Mouse (Mus musculus) spleen, adult 2 months (tissue): Measurements from ENCODE around the gene Gadd45gip1.

Experiments
- CTCF ChIP-seq: fragments of 200-500 bp; IDR thresholded peaks from 2 replicates; pipeline ENCODE4 v1.5.1; 2011; ENCODE audit warnings: mild to moderate bottlenecking, inconsistent platforms; ENCODE audit not compliant: insufficient read depth, insufficient read length, insufficient replicate concordance; ENCODE audit errors: extremely low read depth
- POLR2A ChIP-seq: fragments of 200-500 bp; IDR thresholded peaks from 2 replicates; pipeline ENCODE4 v1.6.1; 2011; ENCODE audit warnings: low read depth, low read length, inconsistent platforms

DNA sequence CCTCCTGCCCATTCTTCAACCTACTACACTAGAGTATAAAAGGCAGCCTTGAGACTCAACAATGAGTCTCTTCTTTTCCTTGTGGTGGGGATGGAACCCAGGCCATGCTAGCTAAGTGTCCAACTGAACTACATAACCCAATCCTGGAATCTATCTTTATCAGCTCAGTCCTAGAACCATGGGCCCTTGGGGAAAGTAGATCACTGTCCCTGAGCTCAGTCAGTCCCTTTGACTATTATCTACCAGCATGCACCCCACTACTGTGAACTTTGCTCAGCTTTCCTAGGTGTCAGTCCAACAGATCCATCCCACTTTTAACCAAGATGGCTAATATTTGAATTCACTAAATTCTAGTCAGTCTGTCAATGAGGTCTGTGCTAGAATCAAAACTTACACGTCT is 10.2 kb downstream of the Gadd45gip1 start:
- no peak for TF ChIP-seq CTCF
- TF ChIP-seq POLR2A: no peak
